ENCODE assay signal across 8 mouse cellular contexts in genomic region chr2:84826488-84827282, GRCm38 (mm10). TPM values are rescaled to one million over a fixed set of nuclear protein-coding genes. Genes with fewer than 3 reads are reported as not detected.
DNase-seq lines count a peak whose midpoint lies in the region; ATAC-seq and TF ChIP-seq lines count a peak whose summit lies in the region.

Gene Timm10, plus strand, starts transcription at chr2:84826997.

- POLR2A ChIA-PET in Patski (lab: Charles Lee): interaction anchor here (1.0 kb wide), 1 partner anchor 89 kb away, joined by 3 read pairs; no protein-coding TSS in a partner anchor

- H3K4me2 ChIP-seq in hindbrain, embryonic 14.5 days (replicated peaks): peak within 1 kb of the TSS; percentile 95

- H3K4me1 ChIP-seq in hindbrain, embryonic 14.5 days (replicated peaks; ENCODE audit: control insufficient read depth, insufficient read depth, low read length): 0 out of 2 replicates have a peak, but pooled peaks cover 5% of the 10 kb centered on the region

- peak; percentile 85 for ATAC-seq in Patski
- peak; percentile 94 for ATAC-seq in hindbrain, embryonic 14.5 days (ENCODE audit: low FRiP score)

- peaks cover 17% of the 10 kb centered on the region for H3K36me3 ChIP-seq in hindbrain, embryonic 14.5 days (replicated peaks; ENCODE audit: control insufficient read depth, insufficient read depth)

- peak within 1 kb of the TSS; percentile 76 for H3K9ac ChIP-seq in hindbrain, embryonic 14.5 days

- in situ Hi-C loops in Patski (cut with MboI; ENCODE audit: low pct_unique_long_range_greater_than_20kb): no loop called here

- TF ChIP-seq CTCF in Patski (IDR thresholded peaks at IDR 0.05): no peak

- CTCF ChIA-PET in Patski (lab: Charles Lee): no interaction called here

- peak within 1 kb of the TSS; percentile 67 for H3K4me3 ChIP-seq in hindbrain, embryonic 14.5 days (replicated peaks; ENCODE audit: low read length)

- no peaks in the 10 kb centered on the region for H3K9me3 ChIP-seq in hindbrain, embryonic 14.5 days (ENCODE audit: control insufficient read depth, low read length)

- peaks cover 7% of the 10 kb centered on the region for H3K27me3 ChIP-seq in Patski
- no peaks in the 10 kb centered on the region for H3K27me3 ChIP-seq in hindbrain, embryonic 14.5 days (ENCODE audit: control insufficient read depth, insufficient read depth, low read length)

- DNase-seq in Patski (ENCODE audit: low read depth, low spot score): peak; percentile 87
- DNase-seq in cerebellum, postnatal 25 days: peak; percentile 87
- DNase-seq in frontal cortex, postnatal 25 days (ENCODE audit: low spot score in 2 of 2): peak; percentile 69 to 82
- DNase-seq in hindbrain, embryonic 14.5 days (ENCODE audit: low spot score): peak; percentile 94
- DNase-seq in layer of hippocampus, postnatal 36 days: peak; percentile 84 to 90
- DNase-seq in lung, postnatal 36 days: peak; percentile 95
- peak; percentile 98 for DNase-seq in retina, postnatal 1 day
- DNase-seq in urinary bladder, adult 18-20 months (ENCODE audit: low spot score in 2 of 2): peak; percentile 40 to 85

- WGBS in hindbrain, embryonic 14.5 days: under 1% methylated on average over 34 of the region's 34 CpGs

- peak within 1 kb of the TSS; percentile 61 for H3K27ac ChIP-seq in hindbrain, embryonic 14.5 days

RNA-seq across cellular contexts. Expression of gene Timm10, which starts in this region (rescaled TPM):
- polyA plus RNA-seq in Patski (2021): 56.5 TPM
- 75.8 and 83.3 TPM in 2 replicates for polyA plus RNA-seq in hindbrain, embryonic 14.5 days (2014; fragmentation: Nextera tagmentation; extraction: Ambion mirVana)
- total RNA-seq in layer of hippocampus, postnatal 36 days (2021): 10 to 100 TPM; 45.0 to 48.7 TPM

Comparison
In these comparisons a context has a peak if more than half of its experiments do, and no peak if none do; other contexts are left out.
1. Peak in every context shown above with its lines: DNase-seq, ATAC-seq, H3K4me3 ChIP-seq and H3K27ac ChIP-seq.